Mouse (Mus musculus): ENCODE measurements around the gene Pcid2. TPM values are rescaled to one million over a fixed set of nuclear protein-coding genes. Genes with fewer than 3 reads are reported as not detected.

Pcid2 gene
- total RNA-seq, 2 experiments from 2014 or later = 27.8 to 30.7 TPM

- TF ChIP-seq CTCF (IDR thresholded peaks at IDR 0.05) = no peak
- no peak overlapping the region for H3K4me3 ChIP-seq
- intact Hi-C loops (cut with DNase I) = loop anchor here (1.0 kb wide), 1 partner anchor 78 kb away; the partner anchor contains the start of genes Cul4a and Pcid2
- no peak for DNase-seq (ENCODE audit: extremely low spot score in 1 of 2, low spot score in 2 of 2)
- H3K27ac ChIP-seq = no peak overlapping the region
Observed at GRCm38 (mm10) chr8:13027615-13028014, 77.6 kb downstream of the Pcid2 start.

Small RNAs within 50 kb of the gene (microRNA-seq; reads per million reads assigned to microRNA genes)
- gene Mir7065 = 0 reads per million in 2 experiments

Other genes with a start within 250 kb of the Pcid2 start
- 100 to 1,000 TPM; 235 to 280 TPM for gene Mcf2l, start 231.7 kb downstream of the Pcid2 start, total RNA-seq (2021)
- under 1 TPM in 1 of 2 experiments, not detected in 1; 0.49 TPM for gene F7, start 79.4 kb downstream of the Pcid2 start, total RNA-seq (2021)
- gene F10, start 68.2 kb downstream of the Pcid2 start, total RNA-seq (2021) = under 1 TPM in 1 of 2 experiments, not detected in 1; 0.45 TPM
- not detected for gene Proz, start 44.5 kb downstream of the Pcid2 start, total RNA-seq (2021)
- gene Cul4a, start 162 bp upstream of the Pcid2 start, total RNA-seq (2021) = 10 to 100 TPM; 53.4 to 54.0 TPM
- 100 to 1,000 TPM; 251 to 255 TPM for gene Lamp1, start 53.7 kb upstream of the Pcid2 start, total RNA-seq (2021)
- gene Grtp1, start 95.2 kb upstream of the Pcid2 start, total RNA-seq (2021) = 1 to 10 TPM; 3.1 to 5.0 TPM
- gene Adprhl1, start 148.7 kb upstream of the Pcid2 start, total RNA-seq (2021) = 1 to 10 TPM; 1.4 to 1.7 TPM
- gene Dcun1d2, start 182.7 kb upstream of the Pcid2 start, total RNA-seq (2021) = 10 to 100 TPM; 40.5 to 46.0 TPM
- 10 to 100 TPM; 47.3 to 51.9 TPM for gene Tmco3, start 182.7 kb upstream of the Pcid2 start, total RNA-seq (2021)
- 10 to 100 TPM; 58.5 to 62.5 TPM for gene Tfdp1, start 233.3 kb upstream of the Pcid2 start, total RNA-seq (2021)

All from left cerebral cortex, adult 2 months (tissue).